Mouse (Mus musculus): ENCODE data around the gene Exosc10. TPM values are rescaled to one million over a fixed set of nuclear protein-coding genes. Genes with fewer than 3 reads are reported as not detected.

The Exosc10 gene
- total and polyA plus RNA-seq, 2 experiments, result 9.8 to 12.7 TPM

DNA sequence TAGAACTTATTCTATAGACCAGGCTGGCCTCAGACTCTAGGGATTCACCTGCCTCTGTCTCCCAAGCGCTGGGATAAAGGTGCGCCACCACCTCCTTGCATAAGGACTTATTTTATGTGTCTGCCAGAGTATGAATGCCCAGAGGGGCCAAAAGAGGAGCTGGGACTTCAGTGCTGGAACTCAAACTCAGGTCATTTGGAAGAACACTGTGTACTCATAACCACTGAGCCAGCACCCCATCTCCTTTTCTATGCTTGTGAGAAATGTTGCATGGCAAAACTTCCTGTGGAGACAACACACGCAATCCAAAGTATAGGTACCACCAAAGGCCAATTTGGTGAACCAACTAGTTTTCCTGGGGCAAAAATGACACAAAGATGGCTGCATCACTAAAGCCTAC lies 38.5 kb downstream of the Exosc10 start:
- H3K79me2 ChIP-seq (ENCODE audit: control insufficient read depth, insufficient read depth, low read length), result peaks cover 5% of the 10 kb centered on the region; the same call in 1 of the 2 replicates
- H3K27me3 ChIP-seq (ENCODE audit: control insufficient read depth, insufficient read depth, low read length), result no peaks in the 10 kb centered on the region
- H3K4me1 ChIP-seq (ENCODE audit: control insufficient read depth, insufficient read depth, low read length), result peaks cover 18% of the 10 kb centered on the region
- no peak overlapping the region for H3K27ac ChIP-seq (replicated peaks; ENCODE audit: insufficient read depth, low read depth, low read length)
- H3K4me3 ChIP-seq (ENCODE audit: insufficient read depth, low read depth, low read length), result no peak overlapping the region
- peaks cover 21% of the 10 kb centered on the region; the same call in 1 of the 2 replicates for H3K36me3 ChIP-seq (ENCODE audit: control insufficient read depth, insufficient read depth, low read length)
- 96% methylated on average over 3 of the region's 3 CpGs for WGBS
- H3K9ac ChIP-seq (ENCODE audit: low read depth, low read length), result no peak overlapping the region
- TF ChIP-seq CTCF (IDR thresholded peaks at IDR 0.05; ENCODE audit: low read depth, low read length) (no peak), POLR2A (IDR thresholded peaks at IDR 0.05; ENCODE audit: extremely low read depth, insufficient read depth, low read length) (no peak)
- no peak for DNase-seq (ENCODE audit: extremely low read depth, low read depth, low spot score)

GRCm38 (mm10) chr4:148598826-148599225 lies 40.6 kb downstream of the Exosc10 start:
- TF ChIP-seq POLR2A (IDR thresholded peaks at IDR 0.05; ENCODE audit: extremely low read depth, insufficient read depth, low read length) (no peak), CTCF (IDR thresholded peaks at IDR 0.05; ENCODE audit: low read depth, low read length) (no peak)
- no peaks in the 10 kb centered on the region for H3K27me3 ChIP-seq (ENCODE audit: control insufficient read depth, insufficient read depth, low read length)
- H3K9ac ChIP-seq (ENCODE audit: low read depth, low read length), result no peak overlapping the region
- no peak overlapping the region for H3K4me3 ChIP-seq (ENCODE audit: insufficient read depth, low read depth, low read length)
- no peak for DNase-seq (ENCODE audit: extremely low read depth, low read depth, low spot score)
- peaks cover 11% of the 10 kb centered on the region; the same call in 1 of the 2 replicates for H3K4me1 ChIP-seq (ENCODE audit: control insufficient read depth, insufficient read depth, low read length)
- WGBS, result 95% methylated on average over 12 of the region's 12 CpGs
- H3K79me2 ChIP-seq (ENCODE audit: control insufficient read depth, insufficient read depth, low read length), result no peaks in the 10 kb centered on the region; the same call in 1 of the 2 replicates
- H3K36me3 ChIP-seq (ENCODE audit: control insufficient read depth, insufficient read depth, low read length), result peaks cover 21% of the 10 kb centered on the region; the same call in 1 of the 2 replicates
- H3K27ac ChIP-seq (replicated peaks; ENCODE audit: insufficient read depth, low read depth, low read length), result no peak overlapping the region

DNA sequence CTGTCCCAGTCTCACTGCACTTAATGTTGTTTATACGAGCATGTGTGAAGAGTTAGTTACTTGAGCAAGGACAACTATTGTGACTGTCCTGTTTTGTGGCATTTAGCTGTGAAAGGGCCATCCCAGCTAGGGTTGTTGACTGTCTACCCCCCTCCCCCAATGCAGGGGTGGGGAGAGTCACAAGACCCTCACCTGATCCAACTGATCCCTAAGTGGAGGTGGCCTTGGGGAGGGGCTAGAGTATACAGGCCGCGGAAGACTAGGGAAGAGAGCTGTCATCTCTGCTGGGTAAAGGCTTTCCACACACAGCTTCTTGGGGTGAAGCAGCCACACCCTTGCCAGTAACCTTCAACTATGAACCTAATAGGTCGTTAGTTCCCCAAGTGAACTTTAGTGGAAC lies 42.1 kb downstream of the Exosc10 start:
- Histone ChIP-seq H3K27ac (replicated peaks; ENCODE audit: insufficient read depth, low read depth, low read length) (peak overlapping the region; percentile 81), H3K4me3 (ENCODE audit: insufficient read depth, low read depth, low read length) (no peak overlapping the region), H3K4me1 (ENCODE audit: control insufficient read depth, insufficient read depth, low read length) (peaks cover 20% of the 10 kb centered on the region), H3K36me3 (ENCODE audit: control insufficient read depth, insufficient read depth, low read length) (peaks cover 17% of the 10 kb centered on the region; the same call in 1 of the 2 replicates), H3K9ac (ENCODE audit: low read depth, low read length) (no peak overlapping the region), H3K27me3 (ENCODE audit: control insufficient read depth, insufficient read depth, low read length) (no peaks in the 10 kb centered on the region), H3K79me2 (ENCODE audit: control insufficient read depth, insufficient read depth, low read length) (peaks cover 4% of the 10 kb centered on the region; the same call in 1 of the 2 replicates)
- no peak for TF ChIP-seq POLR2A (IDR thresholded peaks at IDR 0.05; ENCODE audit: extremely low read depth, insufficient read depth, low read length)
- no peak for TF ChIP-seq CTCF (IDR thresholded peaks at IDR 0.05; ENCODE audit: low read depth, low read length)
- WGBS, result 58% methylated on average over 4 of the region's 4 CpGs
- DNase-seq (ENCODE audit: extremely low read depth, low read depth, low spot score), result peak; percentile 59

DNA sequence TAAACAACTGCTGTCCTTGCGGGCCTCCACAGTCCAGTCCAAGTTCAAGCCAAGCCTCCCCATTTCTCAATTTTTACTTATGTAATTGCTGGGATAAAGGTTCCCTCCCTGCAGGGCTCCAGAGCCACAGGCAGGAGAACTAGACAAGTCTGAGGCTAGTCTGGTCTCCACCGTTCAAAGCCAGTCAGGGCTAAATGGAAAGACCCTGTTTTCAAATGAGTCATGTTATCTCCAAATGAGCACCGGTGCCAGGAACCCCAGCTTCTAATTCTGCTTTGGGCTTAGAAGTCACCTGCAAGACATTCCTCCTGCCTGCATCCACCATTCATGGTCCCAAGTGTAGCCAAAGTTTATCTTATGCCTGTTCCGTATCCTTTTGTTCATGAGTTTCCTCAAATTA lies 43.6 kb downstream of the Exosc10 start:
- H3K27ac ChIP-seq (replicated peaks; ENCODE audit: insufficient read depth, low read depth, low read length), result peak overlapping the region; percentile 92
- peak; percentile 83 for DNase-seq (ENCODE audit: extremely low read depth, low read depth, low spot score)
- 25% methylated on average over 4 of the region's 4 CpGs for WGBS
- peaks cover 7% of the 10 kb centered on the region; the same call in 1 of the 2 replicates for H3K36me3 ChIP-seq (ENCODE audit: control insufficient read depth, insufficient read depth, low read length)
- H3K27me3 ChIP-seq (ENCODE audit: control insufficient read depth, insufficient read depth, low read length), result no peaks in the 10 kb centered on the region
- H3K4me3 ChIP-seq (ENCODE audit: insufficient read depth, low read depth, low read length), result no peak overlapping the region; the same call in 1 of the 2 replicates
- H3K79me2 ChIP-seq (ENCODE audit: control insufficient read depth, insufficient read depth, low read length), result peaks cover 4% of the 10 kb centered on the region; the same call in 1 of the 2 replicates
- TF ChIP-seq POLR2A (IDR thresholded peaks at IDR 0.05; ENCODE audit: extremely low read depth, insufficient read depth, low read length) (peak; percentile 62; the same call in 1 of the 2 replicates), CTCF (IDR thresholded peaks at IDR 0.05; ENCODE audit: low read depth, low read length) (no peak)
- peaks cover 20% of the 10 kb centered on the region for H3K4me1 ChIP-seq (ENCODE audit: control insufficient read depth, insufficient read depth, low read length)
- H3K9ac ChIP-seq (ENCODE audit: low read depth, low read length), result peak overlapping the region; percentile 75

- H3K36me3 ChIP-seq (ENCODE audit: control insufficient read depth, insufficient read depth, low read length), result peaks cover 8% of the 10 kb centered on the region; the same call in 1 of the 2 replicates
- H3K79me2 ChIP-seq (ENCODE audit: control insufficient read depth, insufficient read depth, low read length), result peaks cover 4% of the 10 kb centered on the region; the same call in 1 of the 2 replicates
- TF ChIP-seq POLR2A (IDR thresholded peaks at IDR 0.05; ENCODE audit: extremely low read depth, insufficient read depth, low read length), result peak; percentile 87
- 0 out of 2 replicates have a peak, but pooled peaks have one; percentile 7 for TF ChIP-seq CTCF (IDR thresholded peaks at IDR 0.05; ENCODE audit: low read depth, low read length)
- peak; percentile 86 for DNase-seq (ENCODE audit: extremely low read depth, low read depth, low spot score)
- H3K4me1 ChIP-seq (ENCODE audit: control insufficient read depth, insufficient read depth, low read length), result peaks cover 21% of the 10 kb centered on the region
- WGBS, result 27% methylated on average over 14 of the region's 14 CpGs
- no peaks in the 10 kb centered on the region for H3K27me3 ChIP-seq (ENCODE audit: control insufficient read depth, insufficient read depth, low read length)
- H3K27ac ChIP-seq (replicated peaks; ENCODE audit: insufficient read depth, low read depth, low read length), result peak within 1 kb of the TSS; percentile 92
- peak within 1 kb of the TSS; percentile 91 for H3K9ac ChIP-seq (ENCODE audit: low read depth, low read length)
- peak within 1 kb of the TSS; percentile 84 for H3K4me3 ChIP-seq (ENCODE audit: insufficient read depth, low read depth, low read length)
These were observed 44.3 kb downstream of the Exosc10 start, which contains the start of gene Masp2 for GRCm38 (mm10) chr4:148602357-148603120. TSS of gene Masp2 (plus strand) at chr4:148602554.
